Mouse (Mus musculus): ENCODE measurements around the gene Pdcl. TPM values are rescaled to one million over a fixed set of nuclear protein-coding genes. Genes with fewer than 3 reads are reported as not detected.

Gene Pdcl
- 52.6 and 80.6 TPM in 2 replicates for polyA plus RNA-seq (2012; rRNA removed)

DNA sequence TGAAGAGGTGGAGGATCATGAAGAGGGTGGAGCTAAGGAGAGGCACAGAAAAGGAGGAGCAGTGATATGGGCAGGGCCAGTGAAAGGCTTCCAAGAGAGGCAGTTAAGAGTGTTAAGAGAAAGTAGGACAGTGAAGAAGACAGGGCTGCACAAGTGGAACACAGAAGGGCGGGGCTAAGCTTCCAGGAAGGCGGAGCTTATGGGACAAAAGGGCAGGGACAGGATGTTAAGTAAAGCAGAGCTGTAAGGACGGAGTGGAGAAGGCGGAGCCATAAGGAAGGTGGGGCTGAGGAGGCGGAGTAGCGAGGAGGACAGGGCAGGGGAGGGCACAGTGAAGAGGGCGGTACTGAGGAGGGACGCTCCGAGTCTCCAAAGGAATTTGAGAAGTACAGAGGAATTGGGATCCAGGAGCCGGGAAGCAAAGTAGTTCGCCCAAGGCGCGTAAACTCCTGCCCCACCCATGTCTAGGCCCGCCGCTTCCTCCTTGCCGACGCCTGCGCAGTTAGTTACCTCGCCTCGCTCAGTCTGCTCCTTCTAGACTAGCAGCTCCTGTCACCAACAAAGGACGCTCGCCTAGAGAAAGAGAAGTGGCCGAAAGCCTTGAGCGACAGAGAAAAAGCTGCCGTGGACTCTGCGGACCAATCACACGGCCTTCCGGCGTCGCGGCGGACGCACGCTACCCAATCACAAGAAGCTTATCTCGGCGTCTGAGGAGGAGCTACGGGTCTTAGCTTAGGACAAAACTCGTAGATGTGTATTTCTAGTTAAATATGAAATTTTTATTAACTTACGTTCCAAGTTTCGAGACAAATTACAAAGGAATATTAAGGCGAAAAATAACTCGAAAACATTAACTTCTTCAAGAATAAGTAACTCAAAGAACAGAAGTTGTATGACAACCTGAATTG, at the start of gene Pdcl:
Gene Pdcl, minus strand, starts transcription at position 700 of the 908 bp plus-strand sequence.

DNA sequence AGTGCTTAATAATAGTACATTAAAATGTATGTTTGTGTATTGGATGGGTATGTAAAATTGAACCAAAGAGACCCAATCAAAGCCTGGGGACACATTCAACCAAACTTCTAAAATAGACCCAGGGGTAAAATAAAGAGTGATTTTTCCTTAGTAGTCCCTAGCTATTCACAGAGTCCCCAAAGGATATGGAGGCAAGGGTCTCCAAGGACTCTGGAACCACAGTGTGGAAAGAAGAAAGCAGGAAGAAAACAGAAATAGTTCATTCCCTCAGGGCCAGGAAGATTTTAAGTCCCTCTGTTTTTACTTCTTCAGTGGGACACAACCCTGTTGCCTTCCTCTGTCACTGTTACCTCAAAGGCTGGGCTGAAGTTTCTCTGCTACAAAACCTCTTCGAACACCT, 32.9 kb downstream of the Pdcl start, which contains the start of gene Olfr368:
Gene Olfr368, plus strand, starts transcription at position 301 of the 400 bp plus-strand sequence.

Other genes with a start within 250 kb of the Pdcl start
- not detected in 2 replicates for gene Olfr362, start 241.4 kb downstream of the Pdcl start, polyA plus RNA-seq (2012; rRNA removed)
- gene Olfr364-ps1, start 220.0 kb downstream of the Pdcl start, polyA plus RNA-seq (2012; rRNA removed): not detected in 2 replicates
- gene Olfr365, start 171.1 kb downstream of the Pdcl start, polyA plus RNA-seq (2012; rRNA removed): not detected in 2 replicates
- not detected in 2 replicates for gene Olfr366, start 147.8 kb downstream of the Pdcl start, polyA plus RNA-seq (2012; rRNA removed)
- not detected in 2 replicates for gene Olfr368, start 32.8 kb downstream of the Pdcl start, polyA plus RNA-seq (2012; rRNA removed)
- 16.1 and 31.4 TPM in 2 replicates for gene Rc3h2, start 63.6 kb upstream of the Pdcl start, polyA plus RNA-seq (2012; rRNA removed)
- 8.9 and 14.4 TPM in 2 replicates for gene Zbtb26, start 83.8 kb upstream of the Pdcl start, polyA plus RNA-seq (2012; rRNA removed)
- 8.0 and 12.5 TPM in 2 replicates for gene Zbtb6, start 83.8 kb upstream of the Pdcl start, polyA plus RNA-seq (2012; rRNA removed)
- 48.6 and 61.7 TPM in 2 replicates for gene Rabgap1, start 83.9 kb upstream of the Pdcl start, polyA plus RNA-seq (2012; rRNA removed)
- 0.64 and 1.1 TPM in 2 replicates for gene Gpr21, start 157.0 kb upstream of the Pdcl start, polyA plus RNA-seq (2012; rRNA removed)

Data from central nervous system, embryonic 11.5 days (tissue).